Mouse (Mus musculus) CH12.LX (cell line): ENCODE data around the gene Pars2.

Source experiments
- BHLHE40 ChIP-seq: IDR thresholded peaks from 2 replicates; pipeline ENCODE4 v1.6.1; 2011; ENCODE audit warnings: mild to moderate bottlenecking, low read depth, low read length, improper control_type of control experiment
- CTCF ChIP-seq, 2 experiments: IDR thresholded peaks in 1 of 2; conservative IDR thresholded peaks in 1 of 2; 2 replicates each; pipeline ENCODE4 v1.5.1; 2011 to 2012; ENCODE audit warnings: low read depth in 2 of 2, low read length in 2 of 2, improper control_type of control experiment in 1 of 2, inconsistent platforms in 1 of 2, mild to moderate bottlenecking in 1 of 2, moderate library complexity in 1 of 2
- ELF1 ChIP-seq: IDR thresholded peaks from 2 replicates; pipeline ENCODE4 v1.6.1; 2014; ENCODE audit warnings: low read depth, mild to moderate bottlenecking, inconsistent platforms, low read length, improper control_type of control experiment
- MAFK ChIP-seq: IDR thresholded peaks from 2 replicates; pipeline ENCODE4 v1.6.1; 2011; ENCODE audit warnings: low read length, improper control_type of control experiment; ENCODE audit not compliant: insufficient replicate concordance
- MXI1 ChIP-seq: IDR thresholded peaks from 2 replicates; pipeline ENCODE4 v1.6.1; 2011; ENCODE audit warnings: mild to moderate bottlenecking, low read depth, low read length, improper control_type of control experiment
- POLR2A ChIP-seq: IDR thresholded peaks from 2 replicates; pipeline ENCODE4 v1.6.1; 2011; ENCODE audit warnings: low read depth, mild to moderate bottlenecking, improper control_type of control experiment, low read length
- POLR2AphosphoS2 ChIP-seq: IDR thresholded peaks from 2 replicates; pipeline ENCODE4 v1.6.1; 2011; ENCODE audit warnings: low read depth, low read length, improper control_type of control experiment
- RAD21 ChIP-seq: IDR thresholded peaks from 2 replicates; pipeline ENCODE4 v1.6.1; 2011; ENCODE audit warnings: low read depth, mild to moderate bottlenecking, low read length, improper control_type of control experiment, moderate library complexity
- TCF12 ChIP-seq: IDR thresholded peaks from 2 replicates; pipeline ENCODE4 v1.6.1; 2014; ENCODE audit warnings: low read depth, mild to moderate bottlenecking, inconsistent platforms, low read length, improper control_type of control experiment

DNA sequence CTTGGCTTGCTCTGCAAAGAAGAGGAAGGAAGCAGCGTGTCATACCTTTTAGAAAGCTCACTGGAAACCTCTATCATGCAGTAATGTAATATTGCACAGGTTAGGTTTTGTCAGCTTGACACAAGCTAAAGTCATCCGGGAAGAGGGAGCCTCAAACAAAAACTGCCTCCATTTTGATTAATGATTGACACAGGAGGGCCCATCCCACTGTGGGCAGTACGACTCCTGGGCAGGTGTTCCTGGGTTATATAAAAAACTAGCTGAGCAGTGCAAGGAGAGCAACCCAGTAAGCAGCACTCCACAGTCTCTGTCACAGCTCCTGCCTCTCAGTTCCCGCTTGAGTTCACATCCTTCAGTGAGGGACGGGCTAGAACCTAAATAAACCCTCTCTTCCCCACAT lies 25.9 kb downstream of the Pars2 start:
- TF ChIP-seq POLR2A (no peak), CTCF (conservative IDR thresholded peaks at IDR 0.05 in 1 of 2, IDR thresholded peaks at IDR 0.05 in 1 of 2; ENCODE audit: low read depth in 2 of 2, low read length in 2 of 2) (no peak), POLR2AphosphoS2 (no peak), MXI1 (no peak), RAD21 (no peak), ELF1 (no peak), MAFK (no peak), BHLHE40 (no peak), TCF12 (no peak)
